Comparison of ENCODE assay signal across 15 mouse cellular contexts in the genomic region with DNA sequence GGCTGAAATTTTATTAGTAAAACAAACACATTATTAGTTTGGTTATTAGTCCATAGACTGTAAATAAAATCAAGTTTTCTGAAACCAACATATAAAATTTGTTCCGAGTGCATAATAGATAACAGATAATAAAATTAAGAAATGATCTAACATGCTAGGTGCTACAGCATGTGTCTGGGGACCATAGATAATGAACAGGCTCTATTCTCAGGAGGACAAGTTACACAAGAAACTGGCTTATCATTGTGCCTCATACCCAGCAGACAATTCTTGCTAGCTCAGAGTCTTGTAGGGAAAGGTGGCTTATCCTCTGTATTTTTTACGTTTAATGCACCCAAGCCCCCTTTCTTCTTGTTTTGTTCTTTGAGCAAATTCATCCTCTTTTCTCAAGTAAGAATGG.
"Had no signal": no experiment of that assay in that cellular context is flagged by ENCODE, and none has a peak within 500 bp of the region (broad histone marks: within the 10 kb centered on the region; RNA-seq: fewer than 3 reads in every experiment).

No protein-coding gene starts in this region.

- H3K27ac ChIP-seq: kidney, embryonic 15.5 days; limb, embryonic 15.5 days; midbrain, embryonic 12.5 days; stomach, embryonic 15.5 days had no signal

- H3K27me3 ChIP-seq: kidney, embryonic 15.5 days; limb, embryonic 15.5 days; megakaryocyte, embryonic 14.5 days; stomach, embryonic 15.5 days had no signal

- H3K4me2 ChIP-seq: kidney, embryonic 15.5 days; limb, embryonic 15.5 days; lung, embryonic 14.5 days; midbrain, embryonic 12.5 days; stomach, embryonic 15.5 days had no signal

- ATAC-seq: intestine, embryonic 16.5 days; midbrain, embryonic 16.5 days had no signal

- H3K9me3 ChIP-seq: kidney, embryonic 15.5 days; limb, embryonic 15.5 days; stomach, embryonic 15.5 days had no signal

- H3K9ac ChIP-seq: kidney, embryonic 15.5 days; limb, embryonic 15.5 days; lung, embryonic 14.5 days; midbrain, embryonic 12.5 days; stomach, embryonic 15.5 days had no signal

- H3K4me3 ChIP-seq: kidney, embryonic 15.5 days; limb, embryonic 15.5 days; megakaryocyte, embryonic 14.5 days; midbrain, embryonic 12.5 days; stomach, embryonic 15.5 days had no signal

- H3K4me1 ChIP-seq: kidney, embryonic 15.5 days; limb, embryonic 15.5 days; midbrain, embryonic 12.5 days; stomach, embryonic 15.5 days had no signal

- H3K36me3 ChIP-seq: kidney, embryonic 15.5 days; limb, embryonic 15.5 days; midbrain, embryonic 12.5 days; stomach, embryonic 15.5 days had no signal

- DNase-seq: kidney, adult 2 months; kidney, postnatal 14 days; layer of hippocampus, postnatal 36 days; lung, embryonic 14.5 days; lung, postnatal 10 days; lung, postnatal 4 days; right cerebral cortex, postnatal 14 days; thymus, postnatal 4 days had no signal
